10 mouse cellular contexts compared by ENCODE assay signal in the genomic region with DNA sequence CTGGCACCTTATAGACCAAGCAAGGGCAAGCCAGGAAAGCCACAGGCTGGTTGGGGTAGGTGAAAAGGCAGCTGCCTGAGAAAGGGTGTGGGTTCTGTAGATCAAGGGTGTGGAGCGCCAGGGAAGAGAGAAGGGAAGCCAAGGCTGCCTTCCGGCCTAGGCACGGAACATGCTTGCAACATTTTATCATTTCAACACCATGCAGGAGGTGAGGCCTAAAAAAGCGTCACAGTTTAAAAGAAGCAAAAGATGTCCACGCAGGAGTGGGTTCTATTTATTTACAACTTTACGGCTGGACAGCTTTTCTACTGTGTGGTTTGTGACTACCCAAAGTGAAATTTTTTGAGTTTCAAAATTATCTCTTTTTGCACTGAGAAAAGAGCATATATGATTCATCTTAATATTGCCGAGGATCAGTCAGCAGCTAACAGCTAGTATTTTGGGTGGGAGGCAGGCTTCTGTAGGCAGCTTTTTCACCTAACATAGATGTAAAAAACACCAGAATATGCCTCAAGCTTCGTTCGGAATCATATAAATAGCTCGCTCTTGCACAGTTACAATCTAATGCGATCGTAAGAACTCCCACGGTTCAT.
A peak's percentile ranks its signal among the peaks of the same experiment; 100 is the strongest.
DNase-seq lines count a peak whose midpoint lies in the region; ATAC-seq and TF ChIP-seq lines count a peak whose summit lies in the region.
"Had no signal": no experiment of that assay in that cellular context is flagged by ENCODE, and none has a peak within 500 bp of the region (broad histone marks: within the 10 kb centered on the region; RNA-seq: fewer than 3 reads in every experiment).

No protein-coding gene starts in this region.

- TF ChIP-seq POLR2A in thymus, adult 2 months (IDR thresholded peaks at IDR 0.05; ENCODE audit: control insufficient read depth, extremely low read depth, insufficient read depth, low read length, poor library complexity) = no peak

- no peak for TF ChIP-seq CTCF in lung, postnatal 0 days (IDR thresholded peaks at IDR 0.05)
- no peak for TF ChIP-seq CTCF in thymus, adult 2 months (IDR thresholded peaks at IDR 0.05; ENCODE audit: borderline replicate concordance, control insufficient read depth, extremely low read depth, insufficient read depth, low read length, poor library complexity)

- peak; percentile 9 to 12 for DNase-seq in cerebellum, postnatal 14 days
- no peak for DNase-seq in cerebellum, adult 9-11 months
- peak; percentile 60 for DNase-seq in lung, postnatal 0 days (ENCODE audit: low spot score)
- DNase-seq in lung, postnatal 14 days = no peak
- DNase-seq in left cerebral cortex, postnatal 14 days (ENCODE audit: low spot score in 2 of 2) = peak; percentile 44 to 55
- peak; percentile 68 for DNase-seq in thymus, adult 2 months
- no peak for DNase-seq in liver
- DNase-seq in hindbrain, embryonic 11.5 days (ENCODE audit: low spot score) = no peak

- intact Hi-C loops in left cerebral cortex, postnatal 14 days (cut with DNase I) = loop anchor here (5.0 kb wide), 1 partner anchor 153 kb away; a partner anchor contains a TSS

- ATAC-seq in lung, postnatal 0 days = no peak
- ATAC-seq in hindbrain, embryonic 11.5 days (ENCODE audit: low FRiP score) = no peak
- ATAC-seq: forebrain, embryonic 13.5 days had no signal

- no peak overlapping the region for H3K4me3 ChIP-seq in lung, postnatal 0 days (ENCODE audit: low read depth, low read length)
- no peak overlapping the region for H3K4me3 ChIP-seq in thymus, adult 2 months (ENCODE audit: control insufficient read depth, insufficient read depth, low read length)
- no peak overlapping the region for H3K4me3 ChIP-seq in hindbrain, embryonic 11.5 days (ENCODE audit: low read depth, low read length)
- H3K4me3 ChIP-seq: forebrain, embryonic 13.5 days had no signal

- no peak overlapping the region for H3K9ac ChIP-seq in lung, postnatal 0 days (replicated peaks; ENCODE audit: low read depth)
- H3K9ac ChIP-seq in hindbrain, embryonic 11.5 days (ENCODE audit: low read depth, low read length) = no peak overlapping the region
- H3K9ac ChIP-seq: forebrain, embryonic 13.5 days had no signal

- H3K9me3 ChIP-seq in lung, postnatal 0 days (ENCODE audit: low read length) = no peaks in the 10 kb centered on the region
- no peaks in the 10 kb centered on the region for H3K9me3 ChIP-seq in hindbrain, embryonic 11.5 days (ENCODE audit: control insufficient read depth, low read length)
- H3K9me3 ChIP-seq: forebrain, embryonic 13.5 days had no signal

- no peak overlapping the region for H3K27ac ChIP-seq in lung, postnatal 0 days (ENCODE audit: low read length)
- no peak overlapping the region for H3K27ac ChIP-seq in thymus, adult 2 months (ENCODE audit: control insufficient read depth, insufficient read depth, low read length)
- H3K27ac ChIP-seq in hindbrain, embryonic 11.5 days (ENCODE audit: low read depth, low read length) = no peak overlapping the region
- H3K27ac ChIP-seq: forebrain, embryonic 13.5 days; macrophage had no signal

- H3K4me2 ChIP-seq in lung, postnatal 0 days (replicated peaks; ENCODE audit: low read depth, low read length) = no peak overlapping the region
- no peak overlapping the region for H3K4me2 ChIP-seq in hindbrain, embryonic 11.5 days (replicated peaks; ENCODE audit: low read depth, low read length)
- H3K4me2 ChIP-seq: forebrain, embryonic 13.5 days had no signal

- no peaks in the 10 kb centered on the region for H3K4me1 ChIP-seq in lung, postnatal 0 days (ENCODE audit: insufficient read depth, low read depth, low read length)
- peaks cover 8% of the 10 kb centered on the region for H3K4me1 ChIP-seq in thymus, adult 2 months (replicated peaks; ENCODE audit: control insufficient read depth, insufficient read depth, low read length)
- no peaks in the 10 kb centered on the region for H3K4me1 ChIP-seq in hindbrain, embryonic 11.5 days (replicated peaks; ENCODE audit: control insufficient read depth, insufficient read depth, low read length)
- H3K4me1 ChIP-seq: forebrain, embryonic 13.5 days had no signal

- WGBS in lung, postnatal 0 days = 78% methylated on average over 13 of the region's 13 CpGs
- 60% methylated on average over 13 of the region's 13 CpGs for WGBS in thymus, adult 2 months
- 92% methylated on average over 13 of the region's 13 CpGs for WGBS in hindbrain, embryonic 11.5 days

- no peak for TF ChIP-seq EP300 in lung, postnatal 0 days (IDR thresholded peaks at IDR 0.05)

- no peaks in the 10 kb centered on the region for H3K36me3 ChIP-seq in lung, postnatal 0 days (ENCODE audit: insufficient read depth, low read length)
- no peaks in the 10 kb centered on the region for H3K36me3 ChIP-seq in thymus, adult 2 months (ENCODE audit: control insufficient read depth, insufficient read depth, low read length)
- no peaks in the 10 kb centered on the region for H3K36me3 ChIP-seq in hindbrain, embryonic 11.5 days (ENCODE audit: control insufficient read depth, insufficient read depth, low read length)

- no peaks in the 10 kb centered on the region for H3K27me3 ChIP-seq in lung, postnatal 0 days (replicated peaks; ENCODE audit: insufficient read depth, low read length)
- no peaks in the 10 kb centered on the region for H3K27me3 ChIP-seq in thymus, adult 2 months (ENCODE audit: control insufficient read depth, insufficient read depth, low read length)
- no peaks in the 10 kb centered on the region for H3K27me3 ChIP-seq in hindbrain, embryonic 11.5 days (ENCODE audit: control insufficient read depth, insufficient read depth, low read length)
- H3K27me3 ChIP-seq: forebrain, embryonic 13.5 days had no signal

Comparison
In these comparisons a context has a peak if more than half of its experiments do, and no peak if none do; other contexts are left out.
1. DNase-seq: peak in cerebellum, postnatal 14 days (2 of 2), lung, postnatal 0 days (single experiment), left cerebral cortex, postnatal 14 days (2 of 2) and thymus, adult 2 months (single experiment); none in cerebellum, adult 9-11 months (single experiment), lung, postnatal 14 days (single experiment), liver (single experiment) and hindbrain, embryonic 11.5 days (single experiment).